Mouse (Mus musculus) sigmoid colon, adult 10 weeks (tissue): ENCODE data around the gene Cyp2j6. TPM values are rescaled to one million over a fixed set of nuclear protein-coding genes. Genes with fewer than 3 reads are reported as not detected.

Experiments
- polyA plus RNA-seq: library from polyadenylated mRNA; stranded (reverse); fragments of 350-450 nt; fragmentation: Illumina TruSeq; extraction: RNeasy Lipid Tissue Mini Kit (QIAGEN cat#74804); gene quantifications from one replicate; pipeline ENCODE4 v1.2.3, GENCODE M21; 2014; ENCODE audit warnings: low read depth, low replicate concordance

The Cyp2j6 gene
- polyA plus RNA-seq = 71.6 TPM

GRCm38 (mm10) chr4:96553133-96553819 is at the start of gene Cyp2j6:
TSS of gene Cyp2j6 (minus strand) at chr4:96553661.

GRCm38 (mm10) chr4:96590911-96591790 is 37.7 kb upstream of the Cyp2j6 start, which contains the start of gene Cyp2j9:
TSS of gene Cyp2j9 (minus strand) at chr4:96591578.

DNA sequence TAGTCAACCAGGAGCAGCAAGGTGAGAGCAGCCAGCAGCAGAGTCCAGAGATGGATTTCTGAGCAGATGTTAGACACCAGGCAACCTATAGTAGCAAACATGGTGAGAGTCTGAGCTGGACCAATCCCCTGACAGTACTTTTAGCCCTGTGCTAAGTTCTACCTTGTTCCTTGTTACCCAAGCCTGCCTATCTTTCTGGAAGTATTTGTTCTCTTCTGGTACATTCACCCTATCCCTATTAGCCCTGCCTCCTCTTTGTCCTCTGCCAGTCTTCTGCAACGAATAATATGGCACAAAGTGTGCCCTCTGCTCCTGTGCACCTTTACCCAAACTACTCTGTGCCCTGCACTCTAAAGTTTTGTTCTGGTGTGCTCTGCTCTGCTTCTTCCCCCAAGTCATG is 46.2 kb downstream of the Cyp2j6 start, which contains the start of gene Cyp2j8:
Gene Cyp2j8, minus strand, starts transcription at position 101 of the 400 bp plus-strand sequence.

Other genes with a start within 250 kb of the Cyp2j6 start
- gene Cyp2j11, start 205.0 kb downstream of the Cyp2j6 start, polyA plus RNA-seq = not detected
- gene Cyp2j8, start 46.3 kb downstream of the Cyp2j6 start, polyA plus RNA-seq = not detected
- gene Cyp2j9, start 37.9 kb upstream of the Cyp2j6 start, polyA plus RNA-seq = 9.9 TPM
- not detected for gene Cyp2j5, start 110.5 kb upstream of the Cyp2j6 start, polyA plus RNA-seq
- gene Gm12695, start 231.5 kb upstream of the Cyp2j6 start, polyA plus RNA-seq = not detected